Mouse (Mus musculus) hindbrain, embryonic 15.5 days (tissue): ENCODE measurements at regions not wholly inside any gene's neighbourhood (a gene's known extent, or its start where the extent isn't known, plus 50 kb on each side); places are given as distances from the start of the nearest gene placed in this dataset.

ENCODE experiments used
- ATAC-seq: fragments of 200-750 bp; cut with Nextera tagmentation; 2 replicates; pipeline ENCODE4 v1.8.0; 2017; ENCODE audit warnings: low read depth, moderate number of reproducible peaks, moderate TSS enrichment; ENCODE audit not compliant: low FRiP score
- H3K27ac ChIP-seq: fragments of 300-500 bp; sonication (generic); replicated peaks from 2 replicates; pipeline ENCODE4 v1.5.1; 2015; ENCODE audit warnings: mild to moderate bottlenecking, inconsistent platforms
- H3K27me3 ChIP-seq: fragments of 300-500 bp; sonication (generic); 2 replicates; pipeline ENCODE4 v1.6.1; 2015; ENCODE audit warnings: control low read depth, inconsistent platforms
- H3K36me3 ChIP-seq: fragments of 300-500 bp; sonication (generic); 2 replicates; pipeline ENCODE4 v1.6.1; 2015; ENCODE audit warnings: control low read depth, inconsistent platforms
- H3K4me1 ChIP-seq: fragments of 300-500 bp; sonication (generic); replicated peaks from 2 replicates; pipeline ENCODE4 v1.6.1; 2015; ENCODE audit warnings: control low read depth, inconsistent platforms
- H3K4me2 ChIP-seq: fragments of 300-500 bp; sonication (generic); 2 replicates; pipeline ENCODE4 v1.6.1; 2015; ENCODE audit warnings: moderate library complexity, mild to moderate bottlenecking, inconsistent platforms
- H3K4me3 ChIP-seq: fragments of 300-500 bp; sonication (generic); 2 replicates; pipeline ENCODE4 v1.5.1; 2015; ENCODE audit warnings: mild to moderate bottlenecking, inconsistent platforms
- H3K9ac ChIP-seq: fragments of 300-500 bp; sonication (generic); 2 replicates; pipeline ENCODE4 v1.6.1; 2015; ENCODE audit warnings: inconsistent platforms
- H3K9me3 ChIP-seq: fragments of 300-500 bp; sonication (generic); 2 replicates; pipeline ENCODE4 v1.6.1; 2016; ENCODE audit warnings: control low read depth, inconsistent platforms
- WGBS: fragments of 180-500 bp; shearing (Covaris S2); methylation state at CpG from one replicate; pipeline ENCODE4 v1.1.7; 2015; 5-methylcytosine and 5-hydroxymethylcytosine counted together

DNA sequence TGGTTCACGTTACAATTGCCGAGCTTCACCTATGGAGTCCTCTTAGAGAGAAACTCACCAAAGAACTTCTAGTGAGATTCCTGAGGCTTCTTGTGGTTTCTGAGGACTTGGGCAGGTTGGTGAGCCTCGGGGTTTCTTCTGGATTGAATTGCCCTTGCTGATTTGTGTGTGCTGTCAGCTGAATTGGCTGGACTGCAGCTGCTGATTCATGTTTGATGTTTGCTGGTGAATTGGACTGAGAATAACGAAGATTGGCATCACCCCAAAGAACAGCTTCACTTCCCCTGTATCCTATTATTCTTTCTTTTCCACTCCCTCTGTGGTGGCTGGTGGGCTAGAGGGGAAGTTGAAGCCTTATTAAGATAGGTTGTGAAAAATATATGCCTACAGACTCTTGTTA, 158.4 kb downstream of the Syk start:
- Histone ChIP-seq H3K9me3 (no peaks in the 10 kb centered on the region), H3K36me3 (no peaks in the 10 kb centered on the region), H3K4me1 (no peaks in the 10 kb centered on the region; the same call in 1 of the 2 replicates), H3K27me3 (no peaks in the 10 kb centered on the region), H3K4me3 (no peak overlapping the region), H3K27ac (no peak overlapping the region), H3K4me2 (no peak overlapping the region), H3K9ac (no peak overlapping the region)
- ATAC-seq, result no peak
- WGBS, result 83% methylated on average over 4 of the region's 4 CpGs

DNA sequence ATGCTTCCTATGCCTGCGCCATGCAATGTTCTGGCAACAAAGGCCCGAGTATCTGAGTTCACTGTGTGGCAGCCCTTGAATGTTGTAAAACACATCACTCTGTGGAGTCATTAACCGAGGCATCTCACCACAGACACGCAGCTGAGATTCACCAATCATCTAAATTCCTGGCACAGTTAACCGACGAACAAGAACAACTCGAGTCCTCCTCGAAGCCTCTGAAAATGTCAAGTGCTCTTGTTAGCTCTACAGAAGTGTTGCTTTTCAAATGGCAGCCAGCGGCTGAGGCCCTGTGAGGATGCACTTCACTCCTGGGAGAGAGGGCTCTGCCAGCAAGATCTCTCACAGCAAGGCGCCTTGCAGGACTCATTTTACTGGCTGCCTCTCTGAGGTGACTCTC, 173.0 kb downstream of the Syk start:
- no peak for ATAC-seq
- 51% methylated on average over 10 of the region's 10 CpGs for WGBS
- no peaks in the 10 kb centered on the region for H3K36me3 ChIP-seq
- no peaks in the 10 kb centered on the region for H3K9me3 ChIP-seq
- no peak overlapping the region for H3K4me2 ChIP-seq
- no peak overlapping the region for H3K27ac ChIP-seq
- no peak overlapping the region for H3K4me3 ChIP-seq
- H3K4me1 ChIP-seq, result no peaks in the 10 kb centered on the region; the same call in 1 of the 2 replicates
- H3K9ac ChIP-seq, result no peak overlapping the region
- H3K27me3 ChIP-seq, result no peaks in the 10 kb centered on the region

- Histone ChIP-seq H3K27ac (peak overlapping the region; percentile 12; the same call in 1 of the 2 replicates), H3K4me1 (peaks cover 18% of the 10 kb centered on the region), H3K27me3 (no peaks in the 10 kb centered on the region), H3K36me3 (no peaks in the 10 kb centered on the region), H3K9ac (no peak overlapping the region), H3K4me3 (no peak overlapping the region), H3K9me3 (no peaks in the 10 kb centered on the region), H3K4me2 (no peak overlapping the region)
- peak; percentile 61; the same call in 1 of the 2 replicates for ATAC-seq
- WGBS, result 17% methylated on average over 13 of the region's 13 CpGs
These were observed 163.8 kb downstream of the Auh start for GRCm38 (mm10) chr13:52765508-52766181.

DNA sequence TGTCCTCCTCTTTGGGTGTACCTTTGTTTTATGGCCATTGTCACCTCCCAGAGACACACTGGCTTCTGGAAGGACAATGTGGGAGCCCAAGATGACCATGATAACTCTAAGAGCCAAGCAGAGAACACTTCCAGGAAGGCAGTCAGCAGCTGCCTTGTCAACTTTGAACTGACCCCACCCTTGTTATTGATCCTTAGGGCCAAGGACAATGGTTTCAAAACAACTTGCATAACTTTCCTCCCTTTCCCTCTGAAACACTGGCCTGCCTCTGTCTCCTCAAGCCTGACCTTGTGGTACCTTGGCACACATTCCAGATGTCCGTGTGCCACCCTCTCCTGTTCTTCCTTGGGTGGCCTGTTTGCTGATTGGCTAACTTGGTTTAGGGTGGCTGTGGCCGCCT, 163.2 kb downstream of the Auh start:
- ATAC-seq, result no peak
- Histone ChIP-seq H3K4me2 (no peak overlapping the region), H3K36me3 (no peaks in the 10 kb centered on the region), H3K27ac (peak overlapping the region; percentile 12; the same call in 1 of the 2 replicates), H3K4me3 (no peak overlapping the region), H3K9me3 (no peaks in the 10 kb centered on the region), H3K4me1 (peaks cover 18% of the 10 kb centered on the region), H3K9ac (no peak overlapping the region), H3K27me3 (no peaks in the 10 kb centered on the region)
- WGBS, result 85% methylated on average over 2 of the region's 2 CpGs

GRCm38 (mm10) chr13:52769956-52770355, 159.5 kb downstream of the Auh start:
- Histone ChIP-seq H3K27ac (no peak overlapping the region), H3K36me3 (no peaks in the 10 kb centered on the region), H3K9ac (no peak overlapping the region), H3K4me2 (no peak overlapping the region), H3K4me1 (peaks cover 15% of the 10 kb centered on the region), H3K9me3 (no peaks in the 10 kb centered on the region), H3K4me3 (no peak overlapping the region), H3K27me3 (no peaks in the 10 kb centered on the region)
- 93% methylated on average over 8 of the region's 8 CpGs for WGBS
- no peak for ATAC-seq

DNA sequence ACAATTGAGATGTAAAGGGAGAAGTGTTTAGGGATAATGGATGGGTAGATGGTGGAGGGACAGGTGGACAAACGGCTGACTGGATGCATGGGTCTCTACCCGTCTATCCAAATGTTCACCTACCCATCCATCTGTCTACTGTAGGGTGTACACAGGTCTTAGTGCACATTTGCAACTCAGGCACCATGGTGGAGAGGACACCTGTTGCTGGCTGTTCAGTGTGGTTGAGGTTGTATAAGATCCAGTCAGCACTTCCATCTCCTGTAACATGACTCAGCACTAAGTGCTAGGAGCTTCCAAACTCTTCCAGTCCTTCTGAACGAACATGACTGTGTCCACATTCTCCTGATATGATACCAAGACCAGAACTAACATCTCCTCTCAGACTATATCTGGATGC, 158.0 kb downstream of the Auh start:
- no peak overlapping the region for H3K9ac ChIP-seq
- H3K4me3 ChIP-seq, result no peak overlapping the region
- H3K4me1 ChIP-seq, result 0 out of 2 replicates have a peak, but pooled peaks cover under 1% of the 10 kb centered on the region
- no peaks in the 10 kb centered on the region for H3K27me3 ChIP-seq
- WGBS, result 93% methylated on average over 3 of the region's 3 CpGs
- no peak overlapping the region for H3K4me2 ChIP-seq
- no peaks in the 10 kb centered on the region for H3K36me3 ChIP-seq
- H3K9me3 ChIP-seq, result no peaks in the 10 kb centered on the region
- no peak overlapping the region for H3K27ac ChIP-seq
- ATAC-seq, result no peak

DNA sequence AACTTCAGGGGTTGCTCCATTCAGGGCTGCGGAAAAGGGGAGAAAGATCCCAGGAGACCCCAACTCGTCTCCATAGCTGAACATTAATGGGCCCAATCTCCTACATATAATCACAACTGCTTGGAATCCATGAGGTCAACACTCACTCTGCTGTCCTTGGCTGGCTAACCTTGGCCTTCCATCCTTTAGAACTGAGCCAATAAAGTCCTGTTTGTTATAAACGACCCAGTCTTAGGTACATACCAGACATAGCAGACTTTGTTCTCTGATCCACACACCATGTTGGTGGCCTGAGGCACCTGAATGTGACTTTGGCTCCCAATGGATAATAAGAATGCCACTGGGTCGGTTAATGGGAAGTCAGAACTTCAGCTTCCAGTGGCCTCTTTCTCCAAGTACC, 157.4 kb downstream of the Auh start:
- no peaks in the 10 kb centered on the region for H3K36me3 ChIP-seq
- no peak for ATAC-seq
- no peak overlapping the region for H3K4me3 ChIP-seq
- no peaks in the 10 kb centered on the region for H3K27me3 ChIP-seq
- no peaks in the 10 kb centered on the region for H3K4me1 ChIP-seq
- no peak overlapping the region for H3K9ac ChIP-seq
- no peaks in the 10 kb centered on the region for H3K9me3 ChIP-seq
- WGBS, result 86% methylated on average over 4 of the region's 4 CpGs
- no peak overlapping the region for H3K4me2 ChIP-seq
- H3K27ac ChIP-seq, result no peak overlapping the region

GRCm38 (mm10) chr13:52777396-52778034, 152.0 kb downstream of the Auh start:
- Histone ChIP-seq H3K4me2 (no peak overlapping the region), H3K9ac (no peak overlapping the region), H3K36me3 (no peaks in the 10 kb centered on the region), H3K4me3 (no peak overlapping the region), H3K9me3 (no peaks in the 10 kb centered on the region), H3K27ac (no peak overlapping the region), H3K27me3 (no peaks in the 10 kb centered on the region), H3K4me1 (0 out of 2 replicates have a peak, but pooled peaks cover 4% of the 10 kb centered on the region)
- ATAC-seq, result no peak
- WGBS, result 52% methylated on average over 6 of the region's 6 CpGs

- WGBS, result 38% methylated on average over 4 of the region's 4 CpGs
- Histone ChIP-seq H3K9me3 (no peaks in the 10 kb centered on the region), H3K4me3 (no peak overlapping the region), H3K9ac (no peak overlapping the region), H3K4me2 (no peak overlapping the region), H3K27me3 (no peaks in the 10 kb centered on the region), H3K27ac (no peak overlapping the region), H3K4me1 (0 out of 2 replicates have a peak, but pooled peaks cover 4% of the 10 kb centered on the region), H3K36me3 (no peaks in the 10 kb centered on the region)
- no peak for ATAC-seq
These were observed 150.6 kb downstream of the Auh start for GRCm38 (mm10) chr13:52778848-52779247.
